Mouse (Mus musculus) A20 (cell line): ENCODE data around the gene Gm8005.
"Not testable (repeated sequence)": the region's sequence is repeated elsewhere in the genome, so short reads cannot be mapped to it uniquely, and the experiment has no call there.

Experiments used
- DNase-seq: peaks from one replicate; pipeline ENCODE4 v3.0.0-alpha.2; 2011; ENCODE audit warnings: low read depth, low spot score

Gm8005 gene

GRCm38 (mm10) chr14:42439573-42439972 is at the start of gene Gm8005:
Gene Gm8005 (minus strand): TSS chr14:42439673.
- not testable (repeated sequence) for DNase-seq

GRCm38 (mm10) chr14:42463581-42463980 is 24.1 kb upstream of the Gm8005 start, which contains the start of gene Gm8011:
Gene Gm8011 (plus strand): TSS chr14:42463881.
- DNase-seq, result not testable (repeated sequence)
